Mouse (Mus musculus): ENCODE measurements around the gene Mcpt9. TPM values are rescaled to one million over a fixed set of nuclear protein-coding genes. Genes with fewer than 3 reads are reported as not detected.
"Not testable (repeated sequence)": the region's sequence is repeated elsewhere in the genome, so short reads cannot be mapped to it uniquely, and the experiment has no call there.

Gene Mcpt9
- polyA plus RNA-seq, 1 experiment = not detected

- TF ChIP-seq POLR2A (IDR thresholded peaks at IDR 0.05; ENCODE audit: borderline replicate concordance, insufficient read depth, low read length) = no peak
- TF ChIP-seq CTCF (IDR thresholded peaks at IDR 0.05; ENCODE audit: borderline replicate concordance, insufficient read depth, low read depth, low read length) = no peak
- no peak overlapping the region for H3K27ac ChIP-seq (ENCODE audit: insufficient read depth, low read length)
- WGBS = 89% methylated on average over 2 of the region's 2 CpGs
Measured at GRCm38 (mm10) chr14:56013924-56014323, 16.4 kb downstream of the Mcpt9 start.

GRCm38 (mm10) chr14:56013147-56013546, 17.1 kb downstream of the Mcpt9 start:
- H3K4me3 ChIP-seq (replicated peaks; ENCODE audit: insufficient read depth, low read depth, low read length) = no peak overlapping the region
- TF ChIP-seq CTCF (IDR thresholded peaks at IDR 0.05; ENCODE audit: borderline replicate concordance, insufficient read depth, low read depth, low read length) (no peak), POLR2A (IDR thresholded peaks at IDR 0.05; ENCODE audit: borderline replicate concordance, insufficient read depth, low read length) (no peak)
- no peak for DNase-seq
- H3K27me3 ChIP-seq (ENCODE audit: control insufficient read depth, insufficient read depth, low read length) = no peaks in the 10 kb centered on the region
- 75% methylated on average over 3 of the region's 3 CpGs for WGBS
- H3K27ac ChIP-seq (ENCODE audit: insufficient read depth, low read length) = no peak overlapping the region
- no peaks in the 10 kb centered on the region for H3K4me1 ChIP-seq (ENCODE audit: control insufficient read depth, insufficient read depth, low read length)

More at GRCm38 (mm10) chr14:56013924-56014323, 16.4 kb downstream of the Mcpt9 start:
- Histone ChIP-seq H3K4me1 (ENCODE audit: control insufficient read depth, insufficient read depth, low read length) (no peaks in the 10 kb centered on the region), H3K4me3 (replicated peaks; ENCODE audit: insufficient read depth, low read depth, low read length) (no peak overlapping the region), H3K27me3 (ENCODE audit: control insufficient read depth, insufficient read depth, low read length) (no peaks in the 10 kb centered on the region)
- no peak for DNase-seq

GRCm38 (mm10) chr14:55987464-55987863, 42.8 kb downstream of the Mcpt9 start:
- DNase-seq; H3K27ac ChIP-seq (ENCODE audit: insufficient read depth, low read length); H3K4me1 ChIP-seq (ENCODE audit: control insufficient read depth, insufficient read depth, low read length); H3K27me3 ChIP-seq (ENCODE audit: control insufficient read depth, insufficient read depth, low read length); H3K4me3 ChIP-seq (replicated peaks; ENCODE audit: insufficient read depth, low read depth, low read length): not testable (repeated sequence)
- WGBS = 78% methylated on average over 2 of the region's 3 CpGs

Other genes starting within 250 kb of the Mcpt9 start
- gene Adcy4, start 246.4 kb downstream of the Mcpt9 start, polyA plus RNA-seq (2012; rRNA removed) = 4.0 and 4.1 TPM in 2 replicates
- gene Ripk3, start 241.6 kb downstream of the Mcpt9 start, polyA plus RNA-seq (2012; rRNA removed) = 0.39 and 0.60 TPM in 2 replicates
- gene Nfatc4, start 207.4 kb downstream of the Mcpt9 start, polyA plus RNA-seq (2012; rRNA removed) = 1.5 and 1.7 TPM in 2 replicates
- 4.5 and 4.8 TPM in 2 replicates for gene Nynrin, start 176.5 kb downstream of the Mcpt9 start, polyA plus RNA-seq (2012; rRNA removed)
- gene Cbln3, start 146.1 kb downstream of the Mcpt9 start, polyA plus RNA-seq (2012; rRNA removed) = 534 and 635 TPM in 2 replicates
- gene Khnyn, start 145.5 kb downstream of the Mcpt9 start, polyA plus RNA-seq (2012; rRNA removed) = 47.4 and 52.8 TPM in 2 replicates
- 214 and 218 TPM in 2 replicates for gene Sdr39u1, start 130.2 kb downstream of the Mcpt9 start, polyA plus RNA-seq (2012; rRNA removed)
- not detected in 2 replicates for gene Cma1, start 85.8 kb downstream of the Mcpt9 start, polyA plus RNA-seq (2012; rRNA removed)
- not detected in 2 replicates for gene Cma2, start 79.5 kb downstream of the Mcpt9 start, polyA plus RNA-seq (2012; rRNA removed)
- not detected in 2 replicates for gene Mcpt1, start 12.5 kb downstream of the Mcpt9 start, polyA plus RNA-seq (2012; rRNA removed)
- not detected in 2 replicates for gene Mcpt2, start 11.5 kb upstream of the Mcpt9 start, polyA plus RNA-seq (2012; rRNA removed)
- 0.13 TPM in 1 of 2 replicates, not detected in the other for gene Mcpt4, start 31.8 kb upstream of the Mcpt9 start, polyA plus RNA-seq (2012; rRNA removed)
- not detected in 2 replicates for gene Mcpt8, start 54.8 kb upstream of the Mcpt9 start, polyA plus RNA-seq (2012; rRNA removed)
- not detected in 2 replicates for gene Ctsg, start 72.1 kb upstream of the Mcpt9 start, polyA plus RNA-seq (2012; rRNA removed)
- gene Gzme, start 90.1 kb upstream of the Mcpt9 start, polyA plus RNA-seq (2012; rRNA removed) = not detected in 2 replicates
- gene Gzmd, start 102.1 kb upstream of the Mcpt9 start, polyA plus RNA-seq (2012; rRNA removed) = not detected in 2 replicates
- gene Gzmg, start 129.1 kb upstream of the Mcpt9 start, polyA plus RNA-seq (2012; rRNA removed) = not detected in 2 replicates
- not detected in 2 replicates for gene Gzmn, start 144.1 kb upstream of the Mcpt9 start, polyA plus RNA-seq (2012; rRNA removed)
- gene Gzmf, start 180.9 kb upstream of the Mcpt9 start, polyA plus RNA-seq (2012; rRNA removed) = not detected in 2 replicates
- gene Gzmc, start 204.2 kb upstream of the Mcpt9 start, polyA plus RNA-seq (2012; rRNA removed) = not detected in 2 replicates
- 0.14 TPM in 1 of 2 replicates, not detected in the other for gene Gzmb, start 231.8 kb upstream of the Mcpt9 start, polyA plus RNA-seq (2012; rRNA removed)